Mouse (Mus musculus): ENCODE measurements around the gene Gm20825. TPM values are rescaled to one million over a fixed set of nuclear protein-coding genes. Genes with fewer than 3 reads are reported as not detected.
"Not testable (repeated sequence)": the region's sequence is repeated elsewhere in the genome, so short reads cannot be mapped to it uniquely, and the experiment has no call there.

Gene Gm20825
- polyA plus RNA-seq (2012; rRNA removed), result not detected in 2 replicates

DNA sequence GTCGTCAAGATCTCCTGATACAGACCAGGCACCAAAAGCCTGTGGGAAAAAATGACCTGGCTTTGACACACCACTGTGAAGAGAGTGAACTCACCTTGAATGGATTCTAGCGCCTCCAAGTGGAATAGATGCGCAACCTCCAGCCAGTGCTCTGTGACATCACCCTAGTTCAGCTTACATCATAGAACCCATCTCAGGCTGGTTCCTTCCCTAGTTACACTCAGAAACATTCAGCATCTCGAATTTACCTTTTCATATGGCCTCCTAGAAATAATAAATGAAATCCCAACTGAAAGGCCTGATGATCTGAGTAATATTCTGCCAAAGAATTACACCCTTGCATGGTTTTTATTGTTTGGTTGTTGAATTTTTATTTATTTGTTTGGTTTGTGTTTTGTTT is at the start of gene Gm20825:
Gene Gm20825 (minus strand): TSS at position 101 of the 400 bp plus-strand sequence.
- not testable (repeated sequence) for H3K4me1 ChIP-seq (ENCODE audit: control insufficient read depth, insufficient read depth, low read length); H3K4me3 ChIP-seq (replicated peaks; ENCODE audit: extremely low read depth, low read depth, low read length); DNase-seq
- WGBS, result no CpG with 5 or more reads among the region's 4 CpGs

Other genes with a start within 250 kb of the Gm20825 start
- not detected in 2 replicates for gene Gm29049, start 74.3 kb downstream of the Gm20825 start, polyA plus RNA-seq (2012; rRNA removed)
- not detected in 2 replicates for gene Gm20824, start 186.4 kb upstream of the Gm20825 start, polyA plus RNA-seq (2012; rRNA removed)

All from lung, adult 2 months (tissue).